Mouse (Mus musculus): ENCODE data around the gene Pdk2.

The Pdk2 gene

DNA sequence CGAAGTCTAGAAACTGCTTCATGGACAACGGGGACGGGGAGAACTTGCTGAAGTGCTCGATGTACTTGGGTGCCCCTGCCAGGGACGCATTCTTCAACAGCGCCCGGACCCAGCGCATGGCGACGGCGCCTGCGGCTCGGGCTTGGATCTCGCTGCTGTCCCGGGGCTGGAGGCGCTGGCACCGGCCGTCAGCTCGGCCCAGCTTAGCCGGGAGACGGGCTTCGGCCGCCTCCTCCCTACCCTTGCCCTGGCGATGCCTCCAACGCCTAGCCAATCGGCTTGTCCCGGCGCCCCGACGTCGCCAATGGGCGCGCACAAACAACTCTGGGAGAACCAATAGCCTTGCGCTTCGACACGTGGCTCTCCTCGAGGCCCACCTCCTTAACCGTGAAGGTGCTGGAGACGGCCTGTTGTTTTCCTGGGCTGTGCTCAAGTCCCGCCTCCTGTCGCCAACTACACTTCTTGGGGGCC lies at the start of gene Pdk2:
Pdk2 (minus strand) TSS at position 216 of the 471 bp plus-strand sequence.
- in situ Hi-C loops (cut with MboI, MseI): loop anchor here in 1 of 2 experiments (5.0 kb wide), 1 partner anchor 191 kb away; no protein-coding TSS in a partner anchor

- in situ Hi-C loops (cut with MboI, MseI): loop anchor here in 1 of 2 experiments (10.0 kb wide), 1 partner anchor 1706 kb away; no protein-coding TSS in a partner anchor
Measured at GRCm38 (mm10) chr11:95088857-95089779, 48.0 kb upstream of the Pdk2 start.

DNA sequence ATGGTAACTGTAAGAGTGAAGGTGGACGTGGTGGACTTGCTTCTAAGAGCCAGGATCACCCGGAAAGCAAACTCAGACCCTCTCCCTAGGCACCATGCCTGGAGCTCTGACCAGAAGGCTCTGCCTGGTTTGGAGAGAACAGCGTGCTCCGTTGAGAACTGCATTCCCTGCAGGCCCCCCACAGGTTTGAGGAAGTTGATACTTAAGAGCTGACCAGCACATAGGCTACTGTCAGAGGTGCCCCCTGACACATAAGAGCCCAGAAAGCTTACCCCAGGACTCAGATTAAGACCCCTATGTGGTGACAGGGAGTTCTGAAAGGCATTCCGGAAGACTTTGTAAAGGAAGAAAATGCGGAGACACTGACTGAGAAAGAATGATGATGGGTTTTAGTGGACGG lies 47.1 kb upstream of the Pdk2 start:
- in situ Hi-C loops (cut with MboI, MseI): loop anchor here in 1 of 2 experiments (10.0 kb wide), 1 partner anchor 1707 kb away; no protein-coding TSS in a partner anchor

DNA sequence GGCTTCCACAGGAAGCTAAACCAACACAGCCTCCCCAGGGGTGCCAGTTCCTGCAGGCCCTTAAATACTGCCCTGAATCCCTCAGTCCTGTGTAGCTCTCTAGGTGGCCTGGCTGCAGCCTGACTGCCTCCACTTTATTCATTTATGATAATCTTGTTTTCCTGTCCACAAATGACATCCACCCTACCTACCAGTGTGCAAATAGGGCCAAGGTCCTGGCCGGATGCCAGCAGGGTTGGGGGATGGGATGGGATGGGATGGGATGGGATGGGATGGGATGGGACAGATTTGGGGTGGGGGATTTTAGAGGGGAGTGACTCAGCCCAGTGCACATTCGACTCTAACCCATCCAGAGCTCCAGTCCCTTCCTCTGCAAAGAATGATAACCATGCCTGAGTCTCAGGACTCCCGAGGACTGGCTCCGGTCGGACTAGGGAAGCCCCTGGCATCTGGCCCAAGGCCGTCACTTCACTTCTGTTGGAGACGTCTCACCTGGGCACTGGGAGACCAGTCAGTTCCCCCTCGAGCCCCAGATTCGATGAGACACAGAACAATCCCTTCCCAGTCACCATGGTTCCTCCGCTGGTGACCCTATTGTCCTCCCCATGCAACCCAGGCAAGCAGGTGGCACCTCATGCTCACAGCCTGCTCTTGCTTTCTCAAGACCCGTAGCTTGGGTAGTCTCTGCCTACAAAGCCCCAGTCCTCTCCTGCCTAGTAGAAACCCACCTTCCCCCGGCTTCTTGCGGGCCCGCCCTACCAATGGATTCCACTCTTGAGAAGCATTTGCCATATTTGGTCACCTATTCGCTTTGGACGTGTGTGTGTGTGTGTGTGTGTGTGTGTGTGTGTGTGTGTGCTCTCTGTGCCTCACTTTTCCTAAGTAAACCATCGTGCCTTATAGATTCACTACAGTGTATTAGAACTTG lies 46.4 kb upstream of the Pdk2 start:
- in situ Hi-C loops (cut with MboI, MseI): loop anchor here in 1 of 2 experiments (10.0 kb wide), 1 partner anchor 1707 kb away; no protein-coding TSS in a partner anchor

DNA sequence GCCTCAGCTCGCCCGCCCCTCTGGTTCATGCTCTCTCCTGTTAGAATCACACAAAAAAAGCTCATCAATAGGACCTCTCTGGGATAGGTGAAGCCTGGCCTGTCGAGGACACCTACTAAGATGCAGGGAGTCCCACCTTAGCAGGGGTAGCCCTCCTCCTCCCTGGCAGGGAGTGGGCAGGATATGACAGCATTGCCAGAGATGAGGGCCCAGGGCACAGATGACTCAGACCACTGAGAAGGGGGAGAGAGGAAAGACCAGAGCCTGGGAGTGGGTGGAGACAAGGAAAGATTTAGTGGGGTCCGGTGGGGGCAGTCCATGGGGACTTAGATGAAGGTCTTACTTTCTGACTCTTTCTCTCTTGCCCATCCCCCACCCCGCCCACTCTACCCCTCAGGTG lies 45.1 kb upstream of the Pdk2 start:
- in situ Hi-C loops (cut with MboI, MseI): loop anchor here in 1 of 2 experiments (10.0 kb wide), 1 partner anchor 1709 kb away; no protein-coding TSS in a partner anchor

DNA sequence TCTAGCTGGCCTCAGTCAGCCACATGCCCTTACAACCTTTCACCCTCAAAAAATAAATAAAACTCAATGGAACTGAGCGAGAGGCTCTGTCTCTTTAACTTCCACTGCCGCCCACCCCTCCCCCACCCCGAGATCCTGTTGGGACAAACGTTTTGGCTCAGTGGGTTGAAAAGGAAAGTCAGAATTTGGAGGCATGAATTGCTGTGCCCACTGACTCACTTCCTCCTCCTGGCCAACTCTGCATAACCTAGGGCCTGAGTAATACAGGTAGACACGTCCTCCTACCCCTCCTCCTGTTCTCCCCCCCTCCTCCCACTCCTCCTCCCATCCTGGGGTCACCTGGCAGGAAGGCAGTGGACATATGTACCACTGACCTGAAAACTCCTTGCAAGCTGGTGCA lies 44.6 kb upstream of the Pdk2 start:
- in situ Hi-C loops (cut with MboI, MseI): loop anchor here in 1 of 2 experiments (10.0 kb wide), 1 partner anchor 1709 kb away; no protein-coding TSS in a partner anchor

- in situ Hi-C loops (cut with MboI, MseI): loop anchor here in 1 of 2 experiments (10.0 kb wide), 1 partner anchor 1710 kb away; no protein-coding TSS in a partner anchor
Measured at GRCm38 (mm10) chr11:95084811-95085382, 43.7 kb upstream of the Pdk2 start.

DNA sequence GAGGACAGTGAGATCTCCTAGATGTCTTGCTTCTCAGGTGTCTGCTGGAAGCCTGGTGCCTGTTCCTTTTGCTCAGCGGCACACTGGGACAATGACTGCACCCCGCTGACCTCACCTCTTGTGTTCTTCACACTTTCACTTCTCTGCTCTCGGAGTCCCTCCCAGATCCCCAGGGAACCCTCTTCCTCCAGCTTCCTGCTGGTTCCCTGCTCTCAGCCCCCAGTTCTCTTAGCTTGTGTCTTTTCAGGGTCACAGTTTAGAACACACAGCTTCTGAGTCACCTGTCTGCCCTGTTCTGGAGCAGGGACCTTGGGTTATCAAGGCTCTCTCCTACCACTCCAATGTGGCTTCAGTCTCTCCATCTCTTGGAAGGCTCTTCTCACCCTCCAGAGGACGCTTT lies 43.0 kb upstream of the Pdk2 start:
- in situ Hi-C loops (cut with MboI, MseI): loop anchor here in 1 of 2 experiments (10.0 kb wide), 1 partner anchor 1711 kb away; no protein-coding TSS in a partner anchor

- in situ Hi-C loops (cut with MboI, MseI): loop anchor here in 1 of 2 experiments (10.0 kb wide), 1 partner anchor 1712 kb away; no protein-coding TSS in a partner anchor
Measured at GRCm38 (mm10) chr11:95082896-95083295, 41.7 kb upstream of the Pdk2 start.

GRCm38 (mm10) chr11:95080783-95081182 lies 39.6 kb upstream of the Pdk2 start:
- in situ Hi-C loops (cut with MboI, MseI): loop anchor here in 1 of 2 experiments (10.0 kb wide), 1 partner anchor 1714 kb away; no protein-coding TSS in a partner anchor

- in situ Hi-C loops (cut with MboI, MseI): no loop called here
Measured at GRCm38 (mm10) chr11:95079256-95079875, 38.2 kb upstream of the Pdk2 start.

GRCm38 (mm10) chr11:95077956-95078355 lies 36.8 kb upstream of the Pdk2 start:
- in situ Hi-C loops (cut with MboI, MseI): no loop called here

DNA sequence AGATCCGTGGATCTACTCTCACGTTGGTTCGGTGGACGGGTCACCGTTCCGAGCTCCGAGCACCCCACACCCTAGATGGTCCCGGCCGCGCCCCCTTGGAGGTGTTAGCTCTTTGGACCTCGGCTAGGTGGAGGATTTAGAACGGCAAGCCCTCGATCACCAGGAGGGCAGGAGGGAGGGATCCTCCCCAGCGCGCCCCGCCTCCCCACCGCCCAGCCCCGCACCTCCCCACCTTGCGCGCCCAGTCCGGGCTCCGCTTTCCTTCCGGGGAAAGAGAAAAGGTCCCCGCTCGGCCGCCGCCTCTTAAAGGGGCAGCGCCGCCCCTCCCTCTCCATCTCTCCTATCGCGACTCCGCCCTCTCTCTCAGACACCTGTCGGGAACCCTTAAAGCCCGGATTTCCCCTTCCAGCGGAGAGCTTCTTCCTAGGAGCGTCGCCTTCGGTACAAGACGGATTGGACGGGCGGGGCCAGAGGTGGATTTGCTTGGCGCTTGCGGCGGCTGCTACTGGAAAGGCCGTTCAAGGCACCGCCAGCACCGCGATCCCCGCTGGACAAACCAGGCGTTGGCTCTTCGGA lies 35.5 kb upstream of the Pdk2 start, which contains the start of gene Itga3:
Itga3 (minus strand) TSS at position 266 of the 576 bp plus-strand sequence.
- in situ Hi-C loops (cut with MboI, MseI): no loop called here

GRCm38 (mm10) chr11:95076041-95076535 lies 34.9 kb upstream of the Pdk2 start:
- in situ Hi-C loops (cut with MboI, MseI): no loop called here

- in situ Hi-C loops (cut with MboI, MseI): no loop called here
Measured at GRCm38 (mm10) chr11:95075197-95076040, 34.3 kb upstream of the Pdk2 start.

GRCm38 (mm10) chr11:95074694-95075093 lies 33.5 kb upstream of the Pdk2 start:
- in situ Hi-C loops (cut with MboI, MseI): loop anchor here (5.0 kb wide), 1 partner anchor 33 kb away; no protein-coding TSS in a partner anchor

DNA sequence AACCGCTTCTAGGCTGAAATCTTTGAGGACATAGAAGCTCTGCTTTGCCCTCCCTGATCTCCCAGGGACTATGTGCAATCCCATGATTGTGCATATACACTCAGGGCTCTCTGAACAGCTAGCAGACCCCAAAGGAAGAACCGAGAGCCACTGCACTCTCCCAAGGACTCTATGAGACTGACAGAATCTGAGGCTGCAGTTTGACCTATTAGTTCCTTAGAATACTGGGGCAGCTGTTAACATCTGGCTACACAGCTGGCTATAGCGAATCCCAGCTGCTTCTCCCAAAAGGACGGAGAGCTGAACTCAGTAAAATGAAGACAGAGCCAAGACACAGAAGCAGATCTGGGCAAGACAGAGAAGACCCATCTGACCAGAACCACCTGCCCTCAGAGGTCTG lies 32.7 kb upstream of the Pdk2 start:
- in situ Hi-C loops (cut with MboI, MseI): loop anchor here (5.0 kb wide), 1 partner anchor 33 kb away; no protein-coding TSS in a partner anchor

DNA sequence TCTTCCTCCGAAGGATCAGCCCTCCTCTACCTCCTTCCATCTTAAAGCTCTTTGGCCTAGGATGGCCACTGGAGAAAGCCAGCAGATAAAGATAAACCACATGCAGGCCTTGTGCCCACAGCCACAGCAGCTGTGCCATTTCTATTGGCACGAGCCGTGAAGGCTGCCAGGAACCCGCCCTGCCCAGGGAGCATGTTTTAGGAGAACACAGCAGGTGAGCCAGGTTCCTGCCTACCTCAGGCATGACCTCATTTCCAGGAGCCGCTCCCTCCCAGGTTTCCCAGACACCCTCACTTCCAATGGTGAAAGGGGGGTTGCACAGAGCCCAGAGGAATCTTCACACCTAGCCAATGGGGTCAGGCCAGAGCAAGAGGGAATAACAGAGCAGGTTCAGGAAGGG lies 31.6 kb upstream of the Pdk2 start:
- in situ Hi-C loops (cut with MboI, MseI): loop anchor here (5.0 kb wide), 1 partner anchor 34 kb away; no protein-coding TSS in a partner anchor
